Mouse (Mus musculus): ENCODE results near the gene Emc10. TPM values are rescaled to one million over a fixed set of nuclear protein-coding genes. Genes with fewer than 3 reads are reported as not detected.

Emc10 gene
- polyA plus RNA-seq, 1 experiment from 2014 or later: 121 TPM

GRCm38 (mm10) chr7:44464511-44464910 lies 31.8 kb downstream of the Emc10 start:
- H3K27ac ChIP-seq: peak overlapping the region; percentile 95
- H3K4me2 ChIP-seq: peak overlapping the region; percentile 10; the same call in 1 of the 2 replicates
- peaks cover 79% of the 10 kb centered on the region for H3K4me1 ChIP-seq (replicated peaks)
- peak overlapping the region; percentile 60 for H3K9ac ChIP-seq
- WGBS: 11% methylated on average over 4 of the region's 4 CpGs
- ATAC-seq (ENCODE audit: low FRiP score): peak; percentile 1; the same call in 1 of the 2 replicates
- no peak overlapping the region for H3K4me3 ChIP-seq
- H3K9me3 ChIP-seq: no peaks in the 10 kb centered on the region
- H3K36me3 ChIP-seq: peaks cover 48% of the 10 kb centered on the region
- peaks cover 13% of the 10 kb centered on the region for H3K27me3 ChIP-seq

- Histone ChIP-seq H3K9ac (peak overlapping the region; percentile 60), H3K4me3 (no peak overlapping the region), H3K4me2 (no peak overlapping the region; the same call in 1 of the 2 replicates), H3K9me3 (no peaks in the 10 kb centered on the region), H3K4me1 (replicated peaks) (peaks cover 71% of the 10 kb centered on the region), H3K27ac (peak overlapping the region; percentile 95), H3K27me3 (peaks cover 13% of the 10 kb centered on the region), H3K36me3 (peaks cover 56% of the 10 kb centered on the region)
- ATAC-seq (ENCODE audit: low FRiP score): no peak
- 84% methylated on average over 10 of the region's 10 CpGs for WGBS
Measured at GRCm38 (mm10) chr7:44463556-44464225, 32.6 kb downstream of the Emc10 start.

GRCm38 (mm10) chr7:44463056-44463425 lies 33.3 kb downstream of the Emc10 start:
- H3K4me2 ChIP-seq: no peak overlapping the region
- ATAC-seq (ENCODE audit: low FRiP score): no peak
- H3K27me3 ChIP-seq: peaks cover 13% of the 10 kb centered on the region
- no peak overlapping the region for H3K4me3 ChIP-seq
- 41% methylated on average over 8 of the region's 8 CpGs for WGBS
- H3K27ac ChIP-seq: peak overlapping the region; percentile 95; the same call in 1 of the 2 replicates
- H3K36me3 ChIP-seq: peaks cover 63% of the 10 kb centered on the region
- peaks cover 66% of the 10 kb centered on the region for H3K4me1 ChIP-seq (replicated peaks)
- H3K9me3 ChIP-seq: no peaks in the 10 kb centered on the region
- H3K9ac ChIP-seq: 0 out of 2 replicates have a peak overlapping the region, but pooled peaks have one; percentile 60

GRCm38 (mm10) chr7:44462218-44463055 lies 33.9 kb downstream of the Emc10 start:
- Histone ChIP-seq H3K4me2 (peak overlapping the region; percentile 15; the same call in 1 of the 2 replicates), H3K9ac (peak overlapping the region; percentile 43; the same call in 1 of the 2 replicates), H3K27me3 (peaks cover 13% of the 10 kb centered on the region), H3K9me3 (no peaks in the 10 kb centered on the region), H3K36me3 (peaks cover 69% of the 10 kb centered on the region), H3K27ac (0 out of 2 replicates have a peak overlapping the region, but pooled peaks have one; percentile 18), H3K4me1 (replicated peaks) (peaks cover 61% of the 10 kb centered on the region), H3K4me3 (no peak overlapping the region)
- ATAC-seq (ENCODE audit: low FRiP score): no peak
- 26% methylated on average over 73 of the region's 77 CpGs for WGBS

- H3K4me2 ChIP-seq: no peak overlapping the region
- H3K4me3 ChIP-seq: no peak overlapping the region
- H3K9me3 ChIP-seq: no peaks in the 10 kb centered on the region
- no peak overlapping the region for H3K9ac ChIP-seq
- H3K36me3 ChIP-seq: peaks cover 77% of the 10 kb centered on the region
- 64% methylated on average over 57 of the region's 57 CpGs for WGBS
- H3K4me1 ChIP-seq (replicated peaks): peaks cover 53% of the 10 kb centered on the region
- H3K27ac ChIP-seq: no peak overlapping the region
- no peak for ATAC-seq (ENCODE audit: low FRiP score)
- H3K27me3 ChIP-seq: peaks cover 13% of the 10 kb centered on the region
Measured at GRCm38 (mm10) chr7:44461503-44462217, 34.7 kb downstream of the Emc10 start.

- no peak for ATAC-seq (ENCODE audit: low FRiP score)
- H3K27ac ChIP-seq: no peak overlapping the region
- no peak overlapping the region for H3K4me3 ChIP-seq
- peaks cover 13% of the 10 kb centered on the region for H3K27me3 ChIP-seq
- no peaks in the 10 kb centered on the region for H3K9me3 ChIP-seq
- peaks cover 46% of the 10 kb centered on the region for H3K4me1 ChIP-seq (replicated peaks)
- 84% methylated on average over 31 of the region's 31 CpGs for WGBS
- H3K4me2 ChIP-seq: no peak overlapping the region
- H3K9ac ChIP-seq: no peak overlapping the region
- H3K36me3 ChIP-seq: peaks cover 82% of the 10 kb centered on the region
Measured at GRCm38 (mm10) chr7:44460767-44461502, 35.4 kb downstream of the Emc10 start.

GRCm38 (mm10) chr7:44460067-44460466 lies 36.3 kb downstream of the Emc10 start:
- H3K36me3 ChIP-seq: peaks cover 89% of the 10 kb centered on the region
- H3K9me3 ChIP-seq: no peaks in the 10 kb centered on the region
- H3K4me2 ChIP-seq: no peak overlapping the region
- H3K27me3 ChIP-seq: peaks cover 13% of the 10 kb centered on the region
- WGBS: 75% methylated on average over 6 of the region's 6 CpGs
- H3K4me1 ChIP-seq (replicated peaks): peaks cover 37% of the 10 kb centered on the region
- ATAC-seq (ENCODE audit: low FRiP score): no peak
- no peak overlapping the region for H3K27ac ChIP-seq
- no peak overlapping the region for H3K9ac ChIP-seq
- no peak overlapping the region for H3K4me3 ChIP-seq

- H3K4me1 ChIP-seq (replicated peaks): peaks cover 31% of the 10 kb centered on the region
- no peak overlapping the region for H3K4me3 ChIP-seq
- peaks cover 5% of the 10 kb centered on the region; the same call in 1 of the 2 replicates for H3K27me3 ChIP-seq
- WGBS: 86% methylated on average over 1 of the region's 1 CpGs
- H3K9ac ChIP-seq: no peak overlapping the region
- H3K27ac ChIP-seq: no peak overlapping the region
- ATAC-seq (ENCODE audit: low FRiP score): no peak
- H3K9me3 ChIP-seq: no peaks in the 10 kb centered on the region
- H3K4me2 ChIP-seq: no peak overlapping the region
- H3K36me3 ChIP-seq: peaks cover 74% of the 10 kb centered on the region
Measured at GRCm38 (mm10) chr7:44456302-44456701, 40.0 kb downstream of the Emc10 start.

GRCm38 (mm10) chr7:44453256-44453655 lies 43.1 kb downstream of the Emc10 start:
- WGBS: 13% methylated on average over 3 of the region's 3 CpGs
- Histone ChIP-seq H3K36me3 (peaks cover 68% of the 10 kb centered on the region), H3K4me3 (no peak overlapping the region), H3K9me3 (no peaks in the 10 kb centered on the region), H3K27me3 (no peaks in the 10 kb centered on the region), H3K27ac (peak overlapping the region; percentile 52; the same call in 1 of the 2 replicates), H3K9ac (peak overlapping the region; percentile 51), H3K4me1 (replicated peaks) (peaks cover 54% of the 10 kb centered on the region), H3K4me2 (no peak overlapping the region)
- ATAC-seq (ENCODE audit: low FRiP score): no peak

- Histone ChIP-seq H3K4me1 (replicated peaks) (peaks cover 78% of the 10 kb centered on the region), H3K4me2 (peak overlapping the region; percentile 99), H3K4me3 (peak overlapping the region; percentile 91), H3K36me3 (peaks cover 60% of the 10 kb centered on the region), H3K27ac (peak overlapping the region; percentile 69), H3K9ac (peak overlapping the region; percentile 100), H3K27me3 (no peaks in the 10 kb centered on the region), H3K9me3 (no peaks in the 10 kb centered on the region)
- no peak for ATAC-seq (ENCODE audit: low FRiP score)
- 50% methylated on average over 12 of the region's 12 CpGs for WGBS
Measured at GRCm38 (mm10) chr7:44446070-44446855, 50.1 kb downstream of the Emc10 start.

GRCm38 (mm10) chr7:44445528-44445923 lies 50.8 kb downstream of the Emc10 start:
- Histone ChIP-seq H3K27me3 (no peaks in the 10 kb centered on the region), H3K27ac (peak overlapping the region; percentile 69), H3K4me1 (replicated peaks) (peaks cover 83% of the 10 kb centered on the region), H3K4me2 (peak overlapping the region; percentile 99), H3K36me3 (peaks cover 57% of the 10 kb centered on the region), H3K4me3 (peak overlapping the region; percentile 91), H3K9ac (peak overlapping the region; percentile 100), H3K9me3 (no peaks in the 10 kb centered on the region)
- ATAC-seq (ENCODE audit: low FRiP score): no peak
- whole genome bisulfite sequencing: 32% methylated on average over 7 of the region's 7 CpGs
